Mouse (Mus musculus): ENCODE measurements around the gene Gpx8.

- TF ChIP-seq CTCF (IDR thresholded peaks at IDR 0.05; ENCODE audit: low read depth) (no peak), EP300 (IDR thresholded peaks at IDR 0.05; ENCODE audit: low read depth) (no peak)
Measured at GRCm38 (mm10) chr13:113064542-113064941, 18.3 kb upstream of the Gpx8 start.

Measured in heart, postnatal 0 days (tissue).